Mouse (Mus musculus) forebrain, postnatal 0 days (tissue): Measurements from ENCODE around the gene Apol7c. TPM values are rescaled to one million over a fixed set of nuclear protein-coding genes. Genes with fewer than 3 reads are reported as not detected.
"Not testable (repeated sequence)": the region's sequence is repeated elsewhere in the genome, so short reads cannot be mapped to it uniquely, and the experiment has no call there.

Experiments used
- ATAC-seq: fragments of 200-750 bp; cut with Nextera tagmentation; 2 replicates; pipeline ENCODE4 v1.8.0; 2017; ENCODE audit warnings: mild to moderate bottlenecking, moderate library complexity
- DNase-seq: peaks from one replicate; pipeline ENCODE4 v3.0.0-alpha.2; 2015
- H3K27ac ChIP-seq: fragments of 300-500 bp; sonication (generic); 2 replicates; pipeline ENCODE4 v1.5.1; 2014; ENCODE audit warnings: low read depth, mild to moderate bottlenecking, antibody characterized with exemption, low read length, moderate library complexity, mixed read lengths
- H3K27me3 ChIP-seq: fragments of 300-500 bp; sonication (generic); 2 replicates; pipeline ENCODE4 v1.6.1; 2014; ENCODE audit warnings: mild to moderate bottlenecking, low read length, mixed read lengths; ENCODE audit not compliant: insufficient read depth
- H3K36me3 ChIP-seq: fragments of 300-500 bp; sonication (generic); 2 replicates; pipeline ENCODE4 v1.6.1; 2014; ENCODE audit warnings: mild to moderate bottlenecking, moderate library complexity; ENCODE audit not compliant: insufficient read depth
- H3K4me1 ChIP-seq: fragments of 300-500 bp; sonication (generic); 2 replicates; pipeline ENCODE4 v1.6.1; 2014; ENCODE audit warnings: antibody characterized with exemption; ENCODE audit not compliant: insufficient read depth
- H3K4me2 ChIP-seq: fragments of 300-500 bp; sonication (generic); 2 replicates; pipeline ENCODE4 v1.6.1; 2014; ENCODE audit warnings: low read depth, mild to moderate bottlenecking, moderate library complexity
- H3K4me3 ChIP-seq: fragments of 300-500 bp; sonication (generic); 2 replicates; pipeline ENCODE4 v1.5.1; 2014; ENCODE audit warnings: low read depth, low read length, mixed read lengths
- H3K9ac ChIP-seq: fragments of 300-500 bp; sonication (generic); 2 replicates; pipeline ENCODE4 v1.6.1; 2014; ENCODE audit warnings: mild to moderate bottlenecking
- H3K9me3 ChIP-seq: fragments of 300-500 bp; sonication (generic); 2 replicates; pipeline ENCODE4 v1.6.1; 2016; ENCODE audit warnings: low read length
- CTCF ChIP-seq: sonication (generic); IDR thresholded peaks from 2 replicates; pipeline ENCODE4 v1.5.1; 2016; ENCODE audit warnings: antibody characterized with exemption, control low read depth, low read depth
- WGBS: fragments of 180-500 bp; shearing (Covaris S2); extraction: QIAGEN DNeasy Blood & Tissue Kit; methylation state at CpG from one replicate; pipeline ENCODE4 v1.1.7; 2014; 5-methylcytosine and 5-hydroxymethylcytosine counted together
- polyA plus RNA-seq: library from polyadenylated mRNA; unstranded; fragments of >200 nt; fragmentation: Nextera tagmentation; extraction: Ambion mirVana; gene quantifications from 2 replicates; pipeline ENCODE4 v1.2.1, GENCODE M21; 2015
- total RNA-seq: library from RNA; depleted of rRNA; stranded (reverse); fragments of >200 nt; gene quantifications from 2 replicates; pipeline ENCODE4 v1.2.3, GENCODE M21; 2014; rRNA removed

Apol7c gene
- total and polyA plus RNA-seq, 2 experiments from 2014 or later: not detected

- H3K4me2 ChIP-seq, H3K4me1 ChIP-seq, H3K36me3 ChIP-seq, H3K27me3 ChIP-seq, H3K4me3 ChIP-seq, H3K9me3 ChIP-seq, H3K27ac ChIP-seq, H3K9ac ChIP-seq: not testable (repeated sequence)
- peak; percentile 62 for TF ChIP-seq CTCF
- 28% methylated on average over 6 of the region's 6 CpGs for WGBS
- ATAC-seq: peak; percentile 34; the same call in 1 of the 2 replicates
- DNase-seq: peak; percentile 48
Observed at GRCm38 (mm10) chr15:77523186-77523843, 9.8 kb downstream of the Apol7c start.

- not testable (repeated sequence) for H3K36me3 ChIP-seq, ATAC-seq, H3K27ac ChIP-seq, DNase-seq, H3K4me3 ChIP-seq, H3K9ac ChIP-seq, H3K27me3 ChIP-seq, H3K4me2 ChIP-seq, H3K9me3 ChIP-seq, H3K4me1 ChIP-seq
- 64% methylated on average over 4 of the region's 4 CpGs for WGBS
Observed at GRCm38 (mm10) chr15:77520596-77520995, 12.5 kb downstream of the Apol7c start.

GRCm38 (mm10) chr15:77507966-77508365, 25.1 kb downstream of the Apol7c start, which contains the start of gene Apol11a:
Gene Apol11a (plus strand): TSS chr15:77508271.
- DNase-seq, H3K4me1 ChIP-seq, H3K9me3 ChIP-seq, H3K4me3 ChIP-seq, H3K9ac ChIP-seq, H3K36me3 ChIP-seq, H3K27ac ChIP-seq, H3K4me2 ChIP-seq, H3K27me3 ChIP-seq, ATAC-seq: not testable (repeated sequence)

GRCm38 (mm10) chr15:77494694-77495093, 38.4 kb downstream of the Apol7c start:
- not testable (repeated sequence) for H3K4me3 ChIP-seq, H3K27ac ChIP-seq, H3K4me1 ChIP-seq, ATAC-seq, H3K36me3 ChIP-seq, DNase-seq, H3K4me2 ChIP-seq, H3K27me3 ChIP-seq, H3K9me3 ChIP-seq, H3K9ac ChIP-seq
- 59% methylated on average over 1 of the region's 1 CpGs for WGBS

- H3K27me3 ChIP-seq, H3K9me3 ChIP-seq, H3K4me1 ChIP-seq, DNase-seq, H3K4me2 ChIP-seq, ATAC-seq, H3K9ac ChIP-seq, H3K27ac ChIP-seq, H3K4me3 ChIP-seq, H3K36me3 ChIP-seq: not testable (repeated sequence)
- no CpG with 5 or more reads among the region's 1 CpGs for WGBS
Observed at GRCm38 (mm10) chr15:77493181-77493580, 39.9 kb downstream of the Apol7c start.

- no peak overlapping the region for H3K27ac ChIP-seq
- no peaks in the 10 kb centered on the region for H3K27me3 ChIP-seq
- DNase-seq: no peak
- H3K36me3 ChIP-seq: no peaks in the 10 kb centered on the region
- H3K4me3 ChIP-seq: no peak overlapping the region
- 75% methylated on average over 4 of the region's 4 CpGs for WGBS
- no peak for ATAC-seq
- no peak overlapping the region for H3K4me2 ChIP-seq
- TF ChIP-seq CTCF: no peak
- no peaks in the 10 kb centered on the region for H3K9me3 ChIP-seq
- H3K9ac ChIP-seq: no peak overlapping the region
- no peaks in the 10 kb centered on the region for H3K4me1 ChIP-seq
Observed at GRCm38 (mm10) chr15:77482140-77482794, 50.8 kb downstream of the Apol7c start.

GRCm38 (mm10) chr15:77476693-77477092, 56.4 kb downstream of the Apol7c start, which contains the start of gene Apol10a:
Gene Apol10a (plus strand): TSS chr15:77477047.
- H3K27ac ChIP-seq, H3K36me3 ChIP-seq, H3K9me3 ChIP-seq, DNase-seq, H3K9ac ChIP-seq, H3K4me2 ChIP-seq, H3K4me3 ChIP-seq, ATAC-seq, H3K4me1 ChIP-seq, H3K27me3 ChIP-seq: not testable (repeated sequence)
- WGBS: 77% methylated on average over 2 of the region's 2 CpGs

Other genes starting within 250 kb of the Apol7c start
- 391 and 470 TPM in 2 replicates for gene Rbfox2, start 226.3 kb downstream of the Apol7c start, total RNA-seq
- 105 and 135 TPM in 2 replicates for gene Rbfox2, start 226.3 kb downstream of the Apol7c start, polyA plus RNA-seq
- gene Apol7a, start 134.2 kb downstream of the Apol7c start, total RNA-seq: not detected in 2 replicates
- not detected in 2 replicates for gene Apol7a, start 134.2 kb downstream of the Apol7c start, polyA plus RNA-seq
- gene Apol9a, start 122.2 kb downstream of the Apol7c start, total RNA-seq: 6.6 TPM in 1 of 2 replicates, not detected in the other
- gene Apol9a, start 122.2 kb downstream of the Apol7c start, polyA plus RNA-seq: 0.55 and 0.99 TPM in 2 replicates
- not detected in 2 replicates for gene Apol7b, start 85.8 kb downstream of the Apol7c start, total RNA-seq
- gene Apol7b, start 85.8 kb downstream of the Apol7c start, polyA plus RNA-seq: 0.13 TPM in 1 of 2 replicates, not detected in the other
- gene Apol10a, start 56.3 kb downstream of the Apol7c start, total RNA-seq: not detected in 2 replicates
- not detected in 2 replicates for gene Apol10a, start 56.3 kb downstream of the Apol7c start, polyA plus RNA-seq
- not detected in 2 replicates for gene Apol11a, start 25.0 kb downstream of the Apol7c start, total RNA-seq
- gene Apol11a, start 25.0 kb downstream of the Apol7c start, polyA plus RNA-seq: not detected in 2 replicates
- gene 1700025B11Rik, start 28.6 kb upstream of the Apol7c start, total RNA-seq: not detected in 2 replicates
- not detected in 2 replicates for gene 1700025B11Rik, start 28.6 kb upstream of the Apol7c start, polyA plus RNA-seq
- 0.05 TPM in 1 of 2 replicates, not detected in the other for gene Apol10b, start 62.8 kb upstream of the Apol7c start, total RNA-seq
- gene Apol10b, start 62.8 kb upstream of the Apol7c start, polyA plus RNA-seq: not detected in 2 replicates
- not detected in 2 replicates for gene Gm36245, start 65.9 kb upstream of the Apol7c start, total RNA-seq
- not detected in 2 replicates for gene Gm36245, start 65.9 kb upstream of the Apol7c start, polyA plus RNA-seq
- gene Apol11b, start 110.0 kb upstream of the Apol7c start, total RNA-seq: not detected in 2 replicates
- not detected in 2 replicates for gene Apol11b, start 110.0 kb upstream of the Apol7c start, polyA plus RNA-seq
- not detected in 2 replicates for gene Apol7e, start 165.5 kb upstream of the Apol7c start, total RNA-seq
- 0.08 TPM in 1 of 2 replicates, not detected in the other for gene Apol7e, start 165.5 kb upstream of the Apol7c start, polyA plus RNA-seq
- gene Apol9b, start 195.7 kb upstream of the Apol7c start, total RNA-seq: not detected in 2 replicates
- gene Apol9b, start 195.7 kb upstream of the Apol7c start, polyA plus RNA-seq: 0.16 TPM in 1 of 2 replicates, not detected in the other
- gene Apol8, start 223.7 kb upstream of the Apol7c start, total RNA-seq: 0.08 and 2.0 TPM in 2 replicates
- 0.36 and 0.44 TPM in 2 replicates for gene Apol8, start 223.7 kb upstream of the Apol7c start, polyA plus RNA-seq